Mouse (Mus musculus): ENCODE data around the gene Scaf4. TPM values are rescaled to one million over a fixed set of nuclear protein-coding genes. Genes with fewer than 3 reads are reported as not detected.
"Not testable (repeated sequence)": the region's sequence is repeated elsewhere in the genome, so short reads cannot be mapped to it uniquely, and the experiment has no call there.

The Scaf4 gene
- total RNA-seq, 2 experiments from 2014 or later: 37.4 to 50.4 TPM

GRCm38 (mm10) chr16:90235188-90235587 is 49.1 kb downstream of the Scaf4 start:
- DNase-seq: no peak

GRCm38 (mm10) chr16:90234617-90235016 is 49.7 kb downstream of the Scaf4 start:
- peak; percentile 70 for DNase-seq

GRCm38 (mm10) chr16:90233702-90234101 is 50.6 kb downstream of the Scaf4 start:
- DNase-seq: no peak

- DNase-seq: no peak
Observed at GRCm38 (mm10) chr16:90231302-90231701, 53.0 kb downstream of the Scaf4 start.

GRCm38 (mm10) chr16:90229897-90230296 is 54.4 kb downstream of the Scaf4 start:
- DNase-seq: no peak

GRCm38 (mm10) chr16:90221441-90222070 is 62.7 kb downstream of the Scaf4 start:
- DNase-seq: no peak

GRCm38 (mm10) chr16:90220892-90221431 is 63.3 kb downstream of the Scaf4 start:
- peak; percentile 75 for DNase-seq

- DNase-seq: peak; percentile 99
Observed at GRCm38 (mm10) chr16:90220026-90220891, 64.0 kb downstream of the Scaf4 start, which contains the start of gene Sod1. Sod1 (plus strand) TSS chr16:90220754.

GRCm38 (mm10) chr16:90219445-90219844 is 64.9 kb downstream of the Scaf4 start:
- DNase-seq: not testable (repeated sequence)

- DNase-seq: no peak
Observed at GRCm38 (mm10) chr16:90217926-90218325, 66.4 kb downstream of the Scaf4 start.

GRCm38 (mm10) chr16:90217356-90217755 is 66.9 kb downstream of the Scaf4 start:
- DNase-seq: no peak

GRCm38 (mm10) chr16:90216414-90216813 is 67.9 kb downstream of the Scaf4 start:
- no peak for DNase-seq

- not testable (repeated sequence) for DNase-seq
Observed at GRCm38 (mm10) chr16:90215879-90216278, 68.4 kb downstream of the Scaf4 start.

GRCm38 (mm10) chr16:90214731-90215565 is 69.4 kb downstream of the Scaf4 start:
- DNase-seq: no peak

GRCm38 (mm10) chr16:90213477-90214339 is 70.6 kb downstream of the Scaf4 start:
- no peak for DNase-seq

- DNase-seq: no peak
Observed at GRCm38 (mm10) chr16:90211767-90212166, 72.5 kb downstream of the Scaf4 start.

GRCm38 (mm10) chr16:90210717-90211116 is 73.6 kb downstream of the Scaf4 start:
- DNase-seq: no peak

- no peak for DNase-seq
Observed at GRCm38 (mm10) chr16:90208996-90209395, 75.3 kb downstream of the Scaf4 start.

- DNase-seq: no peak
Observed at GRCm38 (mm10) chr16:90204868-90205267, 79.4 kb downstream of the Scaf4 start.

- no peak for DNase-seq
Observed at GRCm38 (mm10) chr16:90203226-90203962, 80.9 kb downstream of the Scaf4 start.

Data from adrenal gland, postnatal 10 days (tissue).